Mouse (Mus musculus) thymus, postnatal 25 days (tissue): ENCODE measurements around the gene Pcp4l1.
"Not testable (repeated sequence)": the region's sequence is repeated elsewhere in the genome, so short reads cannot be mapped to it uniquely, and the experiment has no call there.

Experiments
- DNase-seq: peaks from one replicate; pipeline ENCODE4 v3.0.0; 2022

Pcp4l1 gene

GRCm38 (mm10) chr1:171187851-171188700 is 8.0 kb downstream of the Pcp4l1 start:
- DNase-seq = no peak

GRCm38 (mm10) chr1:171185655-171186054 is 10.4 kb downstream of the Pcp4l1 start:
- DNase-seq = no peak

GRCm38 (mm10) chr1:171184314-171184713 is 11.8 kb downstream of the Pcp4l1 start:
- peak; percentile 18 for DNase-seq

GRCm38 (mm10) chr1:171183620-171184019 is 12.4 kb downstream of the Pcp4l1 start:
- no peak for DNase-seq

- DNase-seq = no peak
Measured at GRCm38 (mm10) chr1:171183025-171183424, 13.0 kb downstream of the Pcp4l1 start.

- no peak for DNase-seq
Measured at GRCm38 (mm10) chr1:171179487-171180171, 16.4 kb downstream of the Pcp4l1 start.

- DNase-seq = no peak
Measured at GRCm38 (mm10) chr1:171172779-171173178, 23.3 kb downstream of the Pcp4l1 start.

GRCm38 (mm10) chr1:171171138-171171537 is 24.9 kb downstream of the Pcp4l1 start:
- DNase-seq = no peak

GRCm38 (mm10) chr1:171169913-171170312 is 26.2 kb downstream of the Pcp4l1 start:
- no peak for DNase-seq

- no peak for DNase-seq
Measured at GRCm38 (mm10) chr1:171168906-171169305, 27.2 kb downstream of the Pcp4l1 start.

- no peak for DNase-seq
Measured at GRCm38 (mm10) chr1:171165629-171166345, 30.3 kb downstream of the Pcp4l1 start.

GRCm38 (mm10) chr1:171164258-171164657 is 31.8 kb downstream of the Pcp4l1 start:
- no peak for DNase-seq

- DNase-seq = no peak
Measured at GRCm38 (mm10) chr1:171162526-171162925, 33.5 kb downstream of the Pcp4l1 start.

GRCm38 (mm10) chr1:171159485-171159975 is 36.5 kb downstream of the Pcp4l1 start:
- DNase-seq = no peak

- no peak for DNase-seq
Measured at GRCm38 (mm10) chr1:171157965-171158364, 38.1 kb downstream of the Pcp4l1 start.

- no peak for DNase-seq
Measured at GRCm38 (mm10) chr1:171156644-171157043, 39.4 kb downstream of the Pcp4l1 start.

- DNase-seq = no peak
Measured at GRCm38 (mm10) chr1:171151966-171152365, 44.1 kb downstream of the Pcp4l1 start.

- no peak for DNase-seq
Measured at GRCm38 (mm10) chr1:171150838-171151391, 45.2 kb downstream of the Pcp4l1 start.

GRCm38 (mm10) chr1:171149974-171150760 is 45.9 kb downstream of the Pcp4l1 start, which contains the start of the genes Sdhc and Mpz:
Gene Sdhc (minus strand): TSS chr1:171150603.
Gene Mpz (plus strand): TSS chr1:171150711.
- DNase-seq = peak; percentile 97

- not testable (repeated sequence) for DNase-seq
Measured at GRCm38 (mm10) chr1:171142981-171143380, 53.1 kb downstream of the Pcp4l1 start.

GRCm38 (mm10) chr1:171137486-171138155 is 58.4 kb downstream of the Pcp4l1 start:
- not testable (repeated sequence) for DNase-seq
